Mouse (Mus musculus) ovary, postnatal 14 days (tissue): ENCODE data around the gene Kansl1.

ENCODE experiments used
- DNase-seq: peaks from one replicate; pipeline ENCODE4 v3.0.0; 2022; ENCODE audit warnings: low spot score

Kansl1 gene

DNA sequence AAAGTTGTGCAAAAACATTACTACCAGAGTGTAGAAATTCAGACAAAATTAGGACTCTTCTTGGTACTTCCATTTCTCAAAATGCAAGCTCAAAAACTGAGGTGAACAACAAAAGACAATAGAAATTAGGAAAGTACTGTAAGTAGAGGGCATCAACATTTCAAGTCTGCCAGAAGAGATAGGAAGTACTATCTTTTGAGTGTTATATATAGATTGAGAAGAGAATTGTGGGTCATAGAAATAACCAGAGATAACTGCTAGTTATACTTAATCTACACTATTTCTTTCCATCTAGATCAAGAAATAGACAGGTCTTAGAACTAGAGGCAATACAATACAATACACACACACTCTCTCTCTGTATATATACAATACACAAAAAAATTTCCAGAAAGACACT lies 30.2 kb downstream of the Kansl1 start:
- no peak for DNase-seq

DNA sequence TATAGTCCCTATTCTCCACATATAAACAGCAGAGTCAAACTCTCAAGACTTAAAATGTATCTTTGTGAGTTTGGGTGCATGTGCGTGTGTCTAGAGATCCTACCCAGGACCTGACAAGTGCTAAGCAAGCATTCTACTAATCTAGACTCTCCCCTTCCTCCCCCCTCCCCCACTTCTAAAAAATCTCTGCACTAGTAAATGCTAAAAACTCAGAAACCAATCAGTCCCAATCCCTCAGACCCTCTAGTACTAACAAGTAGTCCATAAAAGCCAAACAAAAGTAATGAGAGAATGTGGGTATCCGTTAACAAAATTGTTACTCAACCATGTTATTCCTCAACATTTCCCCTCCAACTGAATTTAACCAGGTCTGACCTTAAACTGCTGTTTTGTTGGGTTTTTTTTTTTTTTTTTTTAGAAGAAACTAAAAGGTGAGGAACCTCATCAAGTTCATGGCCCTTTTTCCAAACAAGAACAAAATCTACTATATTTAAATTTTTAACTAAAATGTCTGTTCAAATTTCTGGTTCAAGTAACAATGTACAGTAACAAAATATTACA lies 32.2 kb downstream of the Kansl1 start:
- no peak for DNase-seq

DNA sequence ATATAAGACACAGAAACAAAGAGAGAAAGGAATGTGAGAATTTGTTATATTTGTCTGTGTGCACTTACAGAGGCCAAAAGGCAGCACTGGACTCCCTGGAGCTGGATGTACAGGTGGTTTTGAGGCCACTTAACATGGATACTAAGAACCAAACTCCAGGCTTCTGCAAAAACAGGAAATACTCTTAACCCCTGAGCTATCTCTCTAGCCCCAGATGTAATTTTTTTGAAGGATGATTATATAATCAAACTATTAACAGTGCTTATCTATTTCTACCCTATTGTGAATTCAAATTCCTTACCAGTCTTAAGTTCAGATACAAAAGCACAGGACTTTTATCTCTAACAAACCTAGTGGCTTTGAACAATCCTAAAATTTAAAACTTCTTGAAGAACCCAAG lies 32.9 kb downstream of the Kansl1 start:
- DNase-seq: no peak

DNA sequence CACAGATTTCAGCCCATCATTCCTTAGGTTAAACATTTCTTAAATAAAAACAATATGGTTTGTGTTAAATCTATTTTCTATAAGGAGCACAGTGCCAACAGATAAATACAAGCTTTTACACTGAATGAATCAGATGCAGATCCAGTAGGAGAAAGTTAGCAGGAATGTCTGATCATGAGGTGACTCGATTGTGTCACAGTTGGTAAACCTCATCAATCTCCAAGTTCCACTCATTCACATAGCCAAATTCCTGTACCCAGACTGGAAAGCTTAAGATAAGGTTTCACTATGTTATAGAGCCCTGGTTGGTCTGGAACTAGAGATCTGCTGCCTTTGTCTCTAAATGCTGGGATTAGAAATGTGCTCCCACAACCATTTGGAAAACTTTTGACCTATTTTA lies 33.5 kb downstream of the Kansl1 start:
- DNase-seq: no peak

DNA sequence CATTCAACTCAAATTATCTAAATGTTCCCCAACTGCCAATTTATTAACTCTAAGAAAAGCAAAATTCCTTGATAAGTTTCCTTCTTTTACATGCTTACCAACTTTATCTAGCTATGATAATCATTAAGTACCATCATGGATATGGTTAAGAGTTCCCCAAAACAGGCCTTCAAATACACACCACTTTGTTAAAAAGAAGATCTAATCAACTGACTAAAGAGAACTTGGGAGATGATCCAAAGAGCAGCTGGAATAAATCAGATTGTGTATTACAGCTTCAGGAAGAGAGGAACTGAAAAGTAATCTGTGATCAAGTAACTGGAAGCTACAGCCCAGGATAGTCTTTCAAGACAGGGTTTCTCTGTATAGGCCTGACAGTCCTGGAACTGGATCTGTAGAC lies 36.4 kb downstream of the Kansl1 start:
- no peak for DNase-seq

DNA sequence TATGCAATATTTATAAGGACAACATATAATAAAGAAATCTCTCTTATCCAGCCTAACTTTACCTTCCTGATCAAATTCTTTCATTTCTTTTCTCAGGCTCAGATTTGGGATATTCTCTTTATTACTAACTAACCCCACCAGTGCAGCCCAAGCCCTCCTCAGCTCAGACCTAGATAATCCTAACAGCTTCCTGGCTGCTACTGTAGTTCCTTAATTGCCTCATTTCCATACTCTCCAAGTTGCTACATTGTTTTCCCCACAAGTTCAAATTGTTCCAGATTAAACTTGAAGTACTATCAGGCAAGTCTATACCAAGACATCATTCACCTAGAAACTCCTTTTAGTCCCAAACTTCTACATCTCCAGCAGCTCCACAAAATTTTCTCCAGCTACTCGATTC lies 36.9 kb downstream of the Kansl1 start:
- no peak for DNase-seq

DNA sequence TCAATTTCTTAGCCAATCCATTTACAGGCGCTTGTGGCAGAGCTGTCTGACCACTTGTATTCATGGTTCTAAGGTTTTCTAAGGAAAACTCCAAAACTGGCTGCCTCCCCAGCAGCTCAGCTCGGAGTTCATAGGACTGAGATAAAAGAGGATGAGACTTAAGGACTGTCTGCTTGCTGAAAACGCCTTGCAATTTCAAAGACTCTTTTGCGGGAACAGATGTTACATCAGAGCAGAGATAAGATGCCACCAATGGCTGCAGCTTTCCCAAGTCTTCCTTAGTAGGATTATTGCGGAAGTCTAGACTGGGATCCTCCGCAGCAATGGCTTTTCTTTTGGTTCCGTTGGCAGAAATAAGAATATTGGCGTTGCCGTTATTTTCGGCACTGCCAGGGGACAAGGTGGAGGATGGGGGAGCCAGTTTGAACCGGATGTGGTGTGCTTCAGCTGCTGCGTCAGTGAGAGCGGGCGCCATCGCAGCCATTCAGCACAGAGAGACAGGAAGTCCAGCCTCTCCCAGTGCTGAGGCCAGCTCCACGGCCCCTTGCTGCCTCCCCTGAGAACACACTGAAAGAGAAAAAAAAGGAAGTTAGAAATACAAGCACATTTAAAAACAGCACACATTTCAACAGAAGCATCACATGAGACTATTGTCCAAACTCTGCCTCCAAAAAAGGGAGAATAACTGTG lies 43.8 kb downstream of the Kansl1 start:
- DNase-seq: no peak

DNA sequence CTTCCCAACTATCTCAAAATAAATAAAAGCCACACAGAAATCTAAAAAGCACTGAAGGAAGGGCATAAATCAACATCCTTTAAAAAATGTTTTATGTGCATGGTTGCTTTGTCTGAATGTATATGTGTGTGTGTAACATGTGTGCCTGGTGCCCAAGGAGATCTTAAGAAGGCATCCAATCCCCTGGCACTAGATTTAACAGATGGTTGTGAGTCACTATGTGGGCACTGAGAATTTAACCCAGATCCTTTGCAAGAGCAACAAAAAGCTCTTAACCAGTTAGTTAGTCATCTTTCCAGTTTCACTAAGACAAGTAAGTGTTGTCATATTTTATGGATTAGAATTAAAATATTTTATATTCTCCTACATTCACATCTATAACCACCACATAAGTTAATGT lies 56.4 kb downstream of the Kansl1 start:
- no peak for DNase-seq

DNA sequence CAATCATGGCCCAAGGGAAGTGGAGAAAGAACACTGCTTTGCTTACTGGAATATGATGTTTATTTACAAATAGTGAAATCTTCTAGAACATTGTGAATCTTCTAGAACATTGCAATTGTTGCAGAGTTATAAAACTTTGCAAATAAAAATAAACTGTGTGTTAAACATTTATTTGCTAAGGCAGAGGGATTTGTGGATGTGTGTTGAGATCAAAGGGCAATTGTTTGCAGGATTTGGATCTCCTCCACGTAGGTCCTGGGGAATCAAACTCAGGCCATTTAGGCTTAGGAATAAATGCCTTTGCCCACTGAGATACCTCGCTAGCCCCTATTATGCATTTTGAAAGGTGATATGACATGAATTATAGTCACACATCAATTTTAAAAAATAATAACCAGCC lies 61.3 kb downstream of the Kansl1 start:
- no peak for DNase-seq

DNA sequence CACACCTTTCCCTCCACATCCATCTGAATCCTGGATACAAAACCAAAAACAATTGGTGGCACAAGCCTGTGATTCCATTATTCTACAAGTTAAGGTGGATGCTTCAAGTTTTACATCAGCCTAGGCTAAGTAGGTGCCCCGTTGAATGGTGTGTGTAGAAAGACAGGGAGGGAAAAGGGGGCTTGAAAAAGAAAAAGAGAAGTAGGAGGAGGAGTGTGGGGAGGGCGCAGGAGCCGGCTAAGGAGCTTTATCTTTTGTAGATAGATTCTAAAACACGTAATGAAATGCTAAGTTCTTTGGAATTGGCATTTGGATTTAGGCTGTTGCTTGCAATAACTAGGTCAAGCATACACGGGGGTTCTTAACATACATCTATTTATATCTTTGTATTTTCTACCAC lies 67.7 kb downstream of the Kansl1 start:
- no peak for DNase-seq

DNA sequence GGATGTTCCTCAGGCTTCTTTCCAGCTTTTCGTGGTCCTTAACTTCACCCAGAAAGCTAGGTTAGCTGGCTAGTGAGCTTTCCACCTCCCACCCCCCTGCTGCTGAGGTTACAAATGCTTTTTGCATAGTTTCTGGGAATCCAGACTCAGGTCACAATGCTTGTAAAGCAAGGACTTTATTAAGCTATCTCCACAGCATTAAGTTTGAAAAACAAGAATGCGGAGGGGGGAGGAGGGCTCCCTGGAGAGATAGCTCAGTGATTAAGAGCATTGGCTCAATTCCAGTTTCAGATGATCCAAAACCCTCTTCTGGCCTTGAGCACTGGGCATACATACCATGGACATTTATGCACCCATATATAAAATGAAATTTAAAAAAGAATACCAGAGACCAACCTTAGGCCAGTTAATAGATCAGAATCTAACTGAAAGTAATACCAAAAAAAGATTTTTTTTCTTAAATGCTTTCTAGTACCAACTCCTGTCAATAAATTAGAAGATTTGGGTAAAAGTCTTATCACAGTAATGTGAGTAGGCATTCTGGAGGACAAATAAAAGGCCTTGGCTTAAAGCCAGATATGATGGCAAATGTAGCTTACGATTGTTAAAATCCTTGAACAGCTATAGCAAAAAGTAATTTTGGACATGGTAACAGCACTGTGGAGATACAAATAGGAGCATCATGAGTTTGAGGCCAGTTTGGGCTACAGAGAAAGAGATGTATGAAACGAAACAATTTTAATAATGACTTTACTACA lies 69.0 kb downstream of the Kansl1 start:
- DNase-seq: no peak

DNA sequence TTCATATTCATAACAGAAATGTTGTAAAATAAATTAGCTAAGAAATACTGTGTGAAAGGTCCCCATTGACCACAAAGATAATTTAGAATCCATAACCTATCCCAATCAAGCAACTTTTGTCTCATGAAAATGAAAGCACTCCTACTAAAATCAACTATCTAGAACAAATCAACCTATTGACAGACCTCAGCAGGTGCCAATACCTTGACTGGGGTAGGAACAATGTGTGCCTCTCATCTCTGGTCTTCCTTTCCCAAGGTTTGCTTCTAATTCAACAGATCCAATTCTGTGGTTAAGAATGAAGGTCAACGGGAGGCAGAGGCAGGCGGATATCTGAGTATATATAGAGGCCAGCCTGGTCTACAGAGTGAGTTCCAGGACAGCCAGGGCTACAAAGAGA lies 73.0 kb downstream of the Kansl1 start:
- DNase-seq: no peak

DNA sequence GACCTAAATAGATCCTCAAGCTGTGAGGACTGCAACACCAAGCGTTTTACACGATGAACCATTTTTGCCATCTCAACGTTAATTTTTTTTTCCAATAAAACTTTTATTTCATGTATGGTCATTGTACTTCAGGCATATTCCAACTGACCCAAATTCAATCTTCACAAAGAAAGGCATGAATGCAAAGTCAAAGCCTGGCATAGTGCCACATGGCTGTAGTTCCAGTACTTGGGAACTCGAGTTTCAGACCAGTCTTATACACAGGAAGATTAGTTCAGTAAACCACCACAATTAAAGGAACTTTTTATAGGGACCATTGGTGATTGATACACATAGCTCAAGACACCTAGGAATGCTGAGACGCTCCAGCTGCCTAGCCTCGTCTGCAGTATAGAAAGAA lies 75.5 kb downstream of the Kansl1 start:
- no peak for DNase-seq

DNA sequence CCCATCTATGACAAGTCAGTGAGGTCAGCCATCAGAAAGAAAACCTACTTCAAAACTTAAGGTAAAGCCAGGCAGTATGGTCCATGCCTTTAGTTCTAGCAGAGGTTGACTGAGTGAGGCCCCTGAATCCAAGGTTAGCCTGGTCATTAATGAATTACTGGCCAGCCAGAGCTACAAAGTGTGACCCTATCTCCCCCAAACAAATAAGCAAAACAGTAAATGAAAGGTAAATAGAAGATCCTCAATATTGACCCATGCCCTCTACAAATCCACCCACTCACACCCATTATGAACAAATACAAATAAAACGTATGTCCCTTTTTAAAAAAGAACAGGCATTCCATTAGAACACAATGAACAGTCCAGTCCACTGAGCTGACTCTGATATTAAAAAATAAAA lies 76.5 kb downstream of the Kansl1 start:
- DNase-seq: no peak

DNA sequence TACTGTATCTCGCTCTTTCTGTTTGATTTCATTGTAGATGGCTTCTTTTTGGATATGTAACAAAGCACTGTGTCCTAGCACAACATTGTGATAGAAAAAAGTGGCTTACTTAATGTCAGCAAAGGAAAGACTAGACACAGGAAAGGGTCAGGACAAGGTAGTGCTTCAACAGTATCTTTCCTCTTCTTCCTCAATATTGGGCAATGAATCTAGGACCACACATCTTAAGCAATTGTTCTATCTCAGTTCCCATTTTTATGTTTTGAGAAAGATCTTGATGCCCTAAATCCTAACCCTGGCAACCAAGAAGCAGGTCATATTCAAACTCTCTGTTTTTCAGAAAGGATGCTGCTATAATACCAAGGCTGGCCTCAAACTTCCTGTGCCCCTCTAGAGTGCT lies 81.4 kb downstream of the Kansl1 start:
- no peak for DNase-seq

DNA sequence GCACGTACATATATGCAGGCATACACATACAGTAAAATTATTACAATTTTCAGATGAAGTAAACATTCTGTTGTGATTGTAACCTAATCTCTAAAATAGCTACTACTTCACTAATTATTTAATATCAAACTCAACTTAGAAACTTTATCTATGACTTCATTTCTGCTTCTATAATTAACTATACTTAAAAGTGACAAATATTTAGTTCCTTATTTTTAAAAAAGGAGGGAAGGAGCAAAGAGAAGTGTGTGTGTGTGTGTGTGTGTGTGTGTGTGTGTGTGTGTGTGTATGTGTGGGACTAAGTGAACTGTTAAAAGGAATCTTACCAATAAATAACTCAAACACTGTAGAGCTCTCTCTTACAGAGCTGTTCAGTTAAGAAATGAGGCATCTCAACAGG lies 82.1 kb downstream of the Kansl1 start:
- no peak for DNase-seq

DNA sequence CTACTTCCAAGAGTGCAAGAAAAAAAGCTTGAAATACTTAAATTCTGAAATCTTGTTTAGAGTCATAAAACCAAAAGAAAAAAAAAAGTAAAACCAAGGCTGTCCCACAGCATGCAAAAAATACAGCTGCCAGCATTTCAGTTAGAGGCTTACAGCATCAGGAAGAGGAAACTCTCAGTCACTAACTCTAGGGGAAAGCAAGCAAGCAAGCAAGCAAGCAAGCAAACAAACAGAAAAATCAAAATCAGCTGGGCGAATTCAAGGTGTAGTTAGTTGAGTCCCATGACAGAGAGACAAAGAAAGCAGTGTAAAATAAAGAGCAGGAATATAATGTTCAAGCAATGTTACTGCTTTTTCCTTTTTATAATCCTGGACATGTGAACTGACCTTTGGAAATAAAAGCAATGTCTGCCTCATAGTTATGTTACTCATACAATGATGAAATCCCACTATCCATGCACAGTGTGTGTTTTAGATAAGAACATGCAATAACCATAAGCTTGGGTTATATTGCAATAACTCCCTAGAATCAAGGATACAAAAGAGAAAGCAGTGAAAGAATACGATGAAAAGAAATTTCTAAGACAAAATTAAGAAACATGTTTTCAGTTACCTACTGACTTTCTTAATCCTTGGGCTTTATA lies 85.4 kb downstream of the Kansl1 start:
- DNase-seq: no peak

DNA sequence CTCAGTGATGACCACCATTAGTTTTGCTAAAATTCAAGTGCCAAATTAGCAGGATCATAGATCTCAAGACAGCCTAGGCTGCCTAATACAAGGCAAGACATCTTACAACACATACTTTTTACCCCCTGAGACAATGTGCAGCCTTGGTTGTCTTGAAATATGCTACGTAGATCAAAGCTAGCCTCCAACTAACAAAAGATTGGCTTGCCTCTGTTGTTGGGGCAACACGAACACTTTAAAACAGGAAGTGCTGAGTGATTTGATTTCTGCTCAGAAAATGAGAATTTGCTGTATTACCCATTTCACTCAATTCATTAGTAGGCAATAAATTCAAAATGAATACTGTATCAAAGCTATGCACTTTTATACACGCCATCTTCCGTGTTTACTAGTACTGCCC lies 86.8 kb downstream of the Kansl1 start:
- DNase-seq: no peak

DNA sequence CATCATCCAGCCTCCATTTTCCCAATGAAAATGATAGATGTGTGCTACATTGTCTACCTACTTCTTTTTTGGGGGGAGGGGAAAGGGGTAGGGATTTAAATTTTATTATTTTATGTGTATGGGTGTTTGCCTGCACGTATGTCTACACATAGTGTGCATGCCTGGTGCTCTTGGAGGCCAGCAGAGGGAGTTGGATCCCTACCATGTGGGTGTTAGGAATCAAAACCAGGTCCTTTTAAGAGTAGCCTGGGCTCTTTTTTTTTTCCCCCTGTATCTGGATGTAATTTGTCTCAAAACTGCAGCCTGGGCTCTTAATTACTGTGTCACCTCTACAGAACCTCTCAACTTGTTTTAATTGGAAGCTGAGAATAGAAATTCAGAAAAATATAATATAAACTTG lies 89.0 kb downstream of the Kansl1 start:
- no peak for DNase-seq

DNA sequence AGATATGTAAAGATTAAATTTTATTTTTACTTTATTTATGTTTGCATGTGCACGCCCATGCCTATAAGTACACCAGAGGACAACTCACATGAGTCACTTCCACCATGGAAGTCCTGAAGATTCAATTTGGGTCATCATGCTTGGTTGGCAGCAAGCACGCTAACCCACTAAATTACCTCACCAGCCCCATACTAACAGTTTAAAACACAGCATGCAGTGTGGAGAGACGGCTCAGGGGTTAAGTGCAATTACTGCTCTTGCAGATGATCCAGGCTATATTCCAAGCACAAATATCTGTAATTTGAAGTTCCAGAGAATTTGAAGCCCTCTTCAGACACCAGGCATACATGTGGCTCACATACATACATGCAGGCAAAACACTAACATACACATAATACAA lies 92.4 kb downstream of the Kansl1 start:
- no peak for DNase-seq

DNA sequence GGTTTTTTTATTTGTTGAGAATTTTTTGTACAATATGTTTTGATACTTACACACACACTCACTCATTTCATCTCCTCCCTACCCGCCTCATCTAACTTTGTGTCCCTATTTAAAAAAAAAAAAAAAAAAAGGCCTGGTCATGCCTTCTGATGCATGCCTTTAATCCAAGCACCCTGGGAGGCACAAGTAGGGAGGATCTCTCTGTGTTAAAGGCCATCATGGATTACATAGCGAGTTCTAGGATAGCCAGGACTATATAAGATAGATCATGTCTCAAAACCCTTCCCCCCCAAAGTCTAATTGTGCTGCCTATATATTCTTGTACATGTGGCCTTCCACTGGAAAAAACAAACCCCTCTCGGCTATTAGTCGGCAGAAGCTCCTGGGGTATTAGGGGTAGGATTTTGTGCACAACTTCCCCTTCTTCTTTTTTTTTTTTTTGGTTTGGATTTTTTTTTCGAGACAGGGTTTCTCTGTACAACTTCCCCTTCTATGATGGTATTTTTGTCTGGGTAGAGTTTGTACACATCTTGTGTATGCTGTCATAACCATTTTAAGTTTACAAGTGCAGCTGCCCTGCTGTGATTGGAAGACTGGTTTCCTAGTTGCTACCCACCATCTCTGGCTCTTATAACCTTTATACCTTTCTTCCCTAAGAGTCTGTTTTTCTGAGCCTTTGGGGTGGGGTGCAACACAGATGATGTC lies 101.0 kb downstream of the Kansl1 start:
- no peak for DNase-seq

DNA sequence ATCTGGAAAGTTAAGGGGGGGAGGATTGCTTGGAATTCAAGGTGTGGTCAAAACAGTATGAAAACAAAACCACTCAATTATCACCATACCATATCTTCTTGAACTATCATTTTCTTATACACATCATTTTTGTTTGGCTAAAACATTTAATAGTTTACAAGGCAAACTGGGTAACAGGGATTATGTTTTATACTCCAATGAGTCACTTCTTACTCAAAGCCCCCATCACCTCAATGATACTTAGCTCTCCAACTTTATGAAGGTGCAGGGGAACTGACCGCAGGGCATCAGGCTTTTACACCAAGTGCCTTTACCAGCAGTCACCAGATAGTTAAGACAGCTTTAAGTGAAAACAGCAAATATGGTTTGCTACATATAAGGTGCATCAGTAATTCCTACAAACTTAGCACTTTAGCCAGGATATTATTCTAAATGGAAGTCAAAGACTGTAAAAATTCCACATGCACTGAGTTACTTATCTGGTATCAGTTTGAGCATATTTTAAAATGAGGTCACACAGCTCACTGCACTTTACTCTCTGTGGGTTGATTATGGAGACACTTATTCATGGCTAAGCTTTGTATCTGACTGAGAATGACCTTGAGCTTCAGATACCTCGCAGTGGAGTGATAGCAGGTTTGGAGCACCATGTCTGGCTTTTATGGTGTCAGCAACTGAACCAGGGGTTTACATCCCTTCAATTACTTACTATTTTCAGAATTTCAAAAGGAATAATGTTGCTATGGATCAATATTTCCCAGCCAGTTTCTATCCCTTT lies 104.6 kb downstream of the Kansl1 start:
- DNase-seq: no peak
